Mouse (Mus musculus) spleen, adult 2 months (tissue): Measurements from ENCODE around the gene Tacr2.

Experiments used
- CTCF ChIP-seq: fragments of 200-500 bp; IDR thresholded peaks from 2 replicates; pipeline ENCODE4 v1.5.1; 2011; ENCODE audit warnings: mild to moderate bottlenecking, inconsistent platforms; ENCODE audit not compliant: insufficient read depth, insufficient read length, insufficient replicate concordance; ENCODE audit errors: extremely low read depth
- POLR2A ChIP-seq: fragments of 200-500 bp; IDR thresholded peaks from 2 replicates; pipeline ENCODE4 v1.6.1; 2011; ENCODE audit warnings: low read depth, low read length, inconsistent platforms

- TF ChIP-seq POLR2A (no peak), CTCF (no peak)
Measured at GRCm38 (mm10) chr10:62208241-62208896, 43.9 kb upstream of the Tacr2 start.
